Mouse (Mus musculus) kidney, postnatal 0 days (tissue): Measurements from ENCODE around the gene Vrk2. TPM values are rescaled to one million over a fixed set of nuclear protein-coding genes. Genes with fewer than 3 reads are reported as not detected.
A peak's percentile ranks its signal among the peaks of the same experiment; 100 is the strongest.

Source experiments
- ATAC-seq: fragments of 200-750 bp; cut with Nextera tagmentation; replicated peaks from 2 replicates; pipeline ENCODE4 v1.8.0; 2017; ENCODE audit warnings: low read depth, moderate number of reproducible peaks, moderate TSS enrichment, moderate library complexity; ENCODE audit not compliant: low FRiP score
- DNase-seq: peaks from one replicate; pipeline ENCODE4 v3.0.0-alpha.2; 2016; ENCODE audit warnings: low spot score
- H3K27ac ChIP-seq: fragments of 300-500 bp; sonication (generic); 2 replicates; pipeline ENCODE4 v1.5.1; 2014; ENCODE audit warnings: mild to moderate bottlenecking
- H3K27me3 ChIP-seq: fragments of 300-500 bp; sonication (generic); 2 replicates; pipeline ENCODE4 v1.6.1; 2014; ENCODE audit warnings: low read length, mixed read lengths; ENCODE audit not compliant: insufficient read depth
- H3K36me3 ChIP-seq: fragments of 300-500 bp; sonication (generic); 2 replicates; pipeline ENCODE4 v1.6.1; 2014; ENCODE audit warnings: low read length, mixed read lengths; ENCODE audit not compliant: insufficient read depth
- H3K4me1 ChIP-seq: fragments of 300-500 bp; sonication (generic); replicated peaks from 2 replicates; pipeline ENCODE4 v1.6.1; 2014; ENCODE audit warnings: antibody characterized with exemption, low read length, mixed read lengths; ENCODE audit not compliant: insufficient read depth
- H3K4me2 ChIP-seq: fragments of 300-500 bp; sonication (generic); 2 replicates; pipeline ENCODE4 v1.6.1; 2014; ENCODE audit warnings: mild to moderate bottlenecking, low read length, moderate library complexity, mixed read lengths
- H3K4me3 ChIP-seq: fragments of 300-500 bp; sonication (generic); replicated peaks from 2 replicates; pipeline ENCODE4 v1.5.1; 2014; ENCODE audit warnings: low read depth, low read length
- H3K9ac ChIP-seq: fragments of 300-500 bp; sonication (generic); 2 replicates; pipeline ENCODE4 v1.6.1; 2014; ENCODE audit warnings: low read depth, low read length
- H3K9me3 ChIP-seq: fragments of 300-500 bp; sonication (generic); replicated peaks from 2 replicates; pipeline ENCODE4 v1.6.1; 2016; ENCODE audit warnings: low read length, inconsistent platforms, mixed read lengths
- CTCF ChIP-seq: IDR thresholded peaks from 2 replicates; pipeline ENCODE4 v1.5.1; 2016; ENCODE audit warnings: antibody characterized with exemption, low read depth, mild to moderate bottlenecking, moderate library complexity
- WGBS: fragments of 180-500 bp; shearing (Covaris S2); extraction: QIAGEN DNeasy Blood & Tissue Kit; methylation state at CpG from one replicate; pipeline ENCODE4 v1.1.7; 2014; 5-methylcytosine and 5-hydroxymethylcytosine counted together
- polyA plus RNA-seq: library from polyadenylated mRNA; unstranded; fragments of >200 nt; fragmentation: Nextera tagmentation; extraction: Ambion mirVana; gene quantifications from 2 replicates; pipeline ENCODE4 v1.2.1, GENCODE M21; 2015

Gene Vrk2
- polyA plus RNA-seq, 1 experiment from 2014 or later: 14.1 TPM

- DNase-seq: no peak
- ATAC-seq: no peak
- H3K27me3 ChIP-seq: no peaks in the 10 kb centered on the region
These were observed 8.1 kb downstream of the Vrk2 start for GRCm38 (mm10) chr11:26585409-26586366.

GRCm38 (mm10) chr11:26551551-26551950, 42.2 kb downstream of the Vrk2 start:
- WGBS: 80% methylated on average over 3 of the region's 3 CpGs
- Histone ChIP-seq H3K27me3 (no peaks in the 10 kb centered on the region), H3K9ac (no peak overlapping the region), H3K9me3 (no peaks in the 10 kb centered on the region), H3K4me2 (no peak overlapping the region), H3K27ac (no peak overlapping the region), H3K36me3 (no peaks in the 10 kb centered on the region), H3K4me1 (no peaks in the 10 kb centered on the region), H3K4me3 (no peak overlapping the region)
- DNase-seq (no peak), ATAC-seq (no peak)
- no peak for TF ChIP-seq CTCF

More at GRCm38 (mm10) chr11:26585409-26586366, 8.1 kb downstream of the Vrk2 start:
- Histone ChIP-seq H3K27ac (no peak overlapping the region), H3K9ac (no peak overlapping the region), H3K4me1 (no peaks in the 10 kb centered on the region), H3K36me3 (0 out of 2 replicates have a peak, but pooled peaks cover 3% of the 10 kb centered on the region), H3K4me3 (no peak overlapping the region), H3K4me2 (no peak overlapping the region), H3K9me3 (no peaks in the 10 kb centered on the region)
- WGBS: 54% methylated on average over 17 of the region's 17 CpGs
- no peak for TF ChIP-seq CTCF

GRCm38 (mm10) chr11:26537816-26538215, 56.0 kb downstream of the Vrk2 start:
- H3K27me3 ChIP-seq: no peaks in the 10 kb centered on the region
- no peak for DNase-seq
- 79% methylated on average over 5 of the region's 5 CpGs for WGBS
- no peak overlapping the region for H3K4me2 ChIP-seq
- no peak for TF ChIP-seq CTCF
- no peaks in the 10 kb centered on the region for H3K36me3 ChIP-seq
- H3K9me3 ChIP-seq: no peaks in the 10 kb centered on the region
- H3K4me3 ChIP-seq: no peak overlapping the region
- no peak overlapping the region for H3K27ac ChIP-seq
- no peaks in the 10 kb centered on the region for H3K4me1 ChIP-seq
- H3K9ac ChIP-seq: no peak overlapping the region
- ATAC-seq: 0 out of 2 replicates have a peak, but pooled peaks have one; percentile 21

GRCm38 (mm10) chr11:26533828-26534119, 60.0 kb downstream of the Vrk2 start:
- ATAC-seq: no peak
- no peak for DNase-seq
- Histone ChIP-seq H3K4me3 (no peak overlapping the region), H3K4me2 (no peak overlapping the region), H3K9ac (no peak overlapping the region), H3K27ac (no peak overlapping the region), H3K4me1 (no peaks in the 10 kb centered on the region), H3K27me3 (no peaks in the 10 kb centered on the region), H3K36me3 (no peaks in the 10 kb centered on the region), H3K9me3 (no peaks in the 10 kb centered on the region)
- no peak for TF ChIP-seq CTCF

GRCm38 (mm10) chr11:26532994-26533827, 60.6 kb downstream of the Vrk2 start:
- H3K4me2 ChIP-seq: no peak overlapping the region

GRCm38 (mm10) chr11:26526861-26527260, 66.9 kb downstream of the Vrk2 start:
- H3K4me3 ChIP-seq: no peak overlapping the region
- no peak overlapping the region for H3K9ac ChIP-seq
- H3K9me3 ChIP-seq: no peaks in the 10 kb centered on the region
- no peaks in the 10 kb centered on the region for H3K36me3 ChIP-seq
- ATAC-seq (no peak), DNase-seq (no peak)
- 92% methylated on average over 2 of the region's 2 CpGs for WGBS
- TF ChIP-seq CTCF: peak; percentile 8; the same call in 1 of the 2 replicates
- no peaks in the 10 kb centered on the region for H3K27me3 ChIP-seq
- H3K27ac ChIP-seq: no peak overlapping the region
- no peak overlapping the region for H3K4me2 ChIP-seq
- no peaks in the 10 kb centered on the region for H3K4me1 ChIP-seq

More at GRCm38 (mm10) chr11:26532994-26533827, 60.6 kb downstream of the Vrk2 start:
- Histone ChIP-seq H3K9me3 (no peaks in the 10 kb centered on the region), H3K27ac (no peak overlapping the region), H3K4me3 (no peak overlapping the region), H3K9ac (no peak overlapping the region), H3K27me3 (no peaks in the 10 kb centered on the region), H3K4me1 (no peaks in the 10 kb centered on the region), H3K36me3 (no peaks in the 10 kb centered on the region)
- ATAC-seq: no peak
- 91% methylated on average over 5 of the region's 5 CpGs for WGBS
- no peak for TF ChIP-seq CTCF
- DNase-seq: no peak
